Mouse (Mus musculus) bone marrow, adult 2 months (tissue): Measurements from ENCODE around the gene Lztr1.

Source experiments
- CTCF ChIP-seq: fragments of 200-500 bp; IDR thresholded peaks from 2 replicates; pipeline ENCODE4 v1.5.1; 2011; ENCODE audit warnings: low read length, control low read depth; ENCODE audit not compliant: control insufficient read depth, insufficient read depth
- POLR2A ChIP-seq: fragments of 200-500 bp; IDR thresholded peaks from 2 replicates; pipeline ENCODE4 v1.6.1; 2011; ENCODE audit warnings: low read depth, mild to moderate bottlenecking, control low read depth, low read length, borderline replicate concordance; ENCODE audit not compliant: control insufficient read depth

GRCm38 (mm10) chr16:17509240-17509597 lies 731 bp downstream of the Lztr1 start:
- TF ChIP-seq CTCF (no peak), POLR2A (no peak)
